Mouse (Mus musculus) ES-Bruce4 (cell line): ENCODE measurements around the gene Riok1. TPM values are rescaled to one million over a fixed set of nuclear protein-coding genes. Genes with fewer than 3 reads are reported as not detected.
A peak's percentile ranks its signal among the peaks of the same experiment; 100 is the strongest.

Experiments
- H3K27ac ChIP-seq: 2 replicates; pipeline ENCODE4 v1.5.1; 2012; ENCODE audit warnings: low read length, inconsistent platforms; ENCODE audit not compliant: insufficient read depth
- H3K27me3 ChIP-seq: 2 replicates; pipeline ENCODE4 v1.6.1; 2012; ENCODE audit warnings: mild to moderate bottlenecking, low read length, inconsistent platforms; ENCODE audit not compliant: control insufficient read depth, poor library complexity, insufficient read depth, severe bottlenecking
- H3K36me3 ChIP-seq: 2 replicates; pipeline ENCODE4 v1.6.1; 2012; ENCODE audit warnings: inconsistent platforms, mild to moderate bottlenecking, low read length, moderate library complexity; ENCODE audit not compliant: control insufficient read depth, poor library complexity, insufficient read depth, severe bottlenecking
- H3K4me1 ChIP-seq: one replicate; pipeline ENCODE4 v1.8.1; 2011; ENCODE audit warnings: low read length; ENCODE audit not compliant: control insufficient read depth, insufficient read depth
- H3K4me3 ChIP-seq: 2 replicates; pipeline ENCODE4 v1.5.1; 2011; ENCODE audit warnings: low read depth, mild to moderate bottlenecking, low read length
- H3K9ac ChIP-seq: 2 replicates; pipeline ENCODE4 v1.6.1; 2012; ENCODE audit warnings: low read depth, mild to moderate bottlenecking, inconsistent platforms; ENCODE audit not compliant: poor library complexity, severe bottlenecking
- H3K9me3 ChIP-seq: replicated peaks from 2 replicates; pipeline ENCODE4 v1.6.1; 2012; ENCODE audit warnings: mild to moderate bottlenecking, low read length, inconsistent platforms; ENCODE audit not compliant: control insufficient read depth, poor library complexity, insufficient read depth, severe bottlenecking
- CTCF ChIP-seq: IDR thresholded peaks from one replicate; pipeline ENCODE4 v1.8.1; 2011; ENCODE audit warnings: low read depth, low read length
- EP300 ChIP-seq: IDR thresholded peaks from 2 replicates; pipeline ENCODE4 v1.6.1; 2011; ENCODE audit warnings: low read depth, low read length; ENCODE audit not compliant: insufficient read depth
- POLR2A ChIP-seq: IDR thresholded peaks from one replicate; pipeline ENCODE4 v1.8.1; 2011; ENCODE audit warnings: low read length; ENCODE audit not compliant: insufficient read depth
- polyA plus RNA-seq: library from polyadenylated mRNA; stranded (reverse); fragments of >200 nt; gene quantifications from 2 replicates; pipeline ENCODE4 v1.2.4, GENCODE M21; 2011; ENCODE audit warnings: low read depth; ENCODE audit not compliant: missing spikeins, insufficient read depth, insufficient read length

Gene Riok1
- polyA plus RNA-seq, 1 experiment = 47.5 TPM

- Histone ChIP-seq H3K4me3 (no peak overlapping the region), H3K4me1 (no peaks in the 10 kb centered on the region), H3K27ac (no peak overlapping the region), H3K9me3 (no peaks in the 10 kb centered on the region), H3K27me3 (no peaks in the 10 kb centered on the region), H3K9ac (no peak overlapping the region), H3K36me3 (no peaks in the 10 kb centered on the region)
- TF ChIP-seq POLR2A (no peak), CTCF (no peak), EP300 (no peak)
Measured at GRCm38 (mm10) chr13:38012436-38012835, 24.4 kb upstream of the Riok1 start.

- H3K4me1 ChIP-seq = no peaks in the 10 kb centered on the region
- no peak overlapping the region for H3K9ac ChIP-seq
- H3K9me3 ChIP-seq = no peaks in the 10 kb centered on the region; the same call in 1 of the 2 replicates
- H3K27me3 ChIP-seq = no peaks in the 10 kb centered on the region
- H3K36me3 ChIP-seq = no peaks in the 10 kb centered on the region
- H3K27ac ChIP-seq = no peak overlapping the region
- no peak overlapping the region for H3K4me3 ChIP-seq
- TF ChIP-seq EP300 (no peak), POLR2A (no peak), CTCF (no peak)
Measured at GRCm38 (mm10) chr13:38015591-38015990, 21.2 kb upstream of the Riok1 start.

GRCm38 (mm10) chr13:38018791-38019190 lies 18.0 kb upstream of the Riok1 start:
- no peaks in the 10 kb centered on the region for H3K36me3 ChIP-seq
- no peaks in the 10 kb centered on the region; the same call in 1 of the 2 replicates for H3K9me3 ChIP-seq
- no peak for TF ChIP-seq POLR2A
- no peak for TF ChIP-seq CTCF
- TF ChIP-seq EP300 = no peak
- no peak overlapping the region for H3K27ac ChIP-seq
- H3K27me3 ChIP-seq = peaks cover 4% of the 10 kb centered on the region; the same call in 1 of the 2 replicates
- no peak overlapping the region for H3K4me3 ChIP-seq
- no peak overlapping the region for H3K9ac ChIP-seq
- no peaks in the 10 kb centered on the region for H3K4me1 ChIP-seq

- TF ChIP-seq EP300 (no peak), CTCF (peak; percentile 73)
Measured at GRCm38 (mm10) chr13:38025874-38026273, 10.9 kb upstream of the Riok1 start.

GRCm38 (mm10) chr13:38027618-38028248 lies 9.1 kb upstream of the Riok1 start:
- Histone ChIP-seq H3K9ac (no peak overlapping the region), H3K9me3 (no peaks in the 10 kb centered on the region), H3K27me3 (peaks cover under 1% of the 10 kb centered on the region; the same call in 1 of the 2 replicates), H3K27ac (no peak overlapping the region), H3K4me3 (no peak overlapping the region), H3K4me1 (no peaks in the 10 kb centered on the region), H3K36me3 (no peaks in the 10 kb centered on the region)
- TF ChIP-seq POLR2A (no peak), EP300 (no peak), CTCF (no peak)

More at GRCm38 (mm10) chr13:38025874-38026273, 10.9 kb upstream of the Riok1 start:
- peaks cover 4% of the 10 kb centered on the region; the same call in 1 of the 2 replicates for H3K27me3 ChIP-seq
- no peak overlapping the region for H3K9ac ChIP-seq
- no peaks in the 10 kb centered on the region for H3K9me3 ChIP-seq
- no peak overlapping the region for H3K4me3 ChIP-seq
- no peaks in the 10 kb centered on the region for H3K4me1 ChIP-seq
- H3K27ac ChIP-seq = no peak overlapping the region
- H3K36me3 ChIP-seq = no peaks in the 10 kb centered on the region

GRCm38 (mm10) chr13:38028407-38028806 lies 8.4 kb upstream of the Riok1 start:
- H3K4me1 ChIP-seq = no peaks in the 10 kb centered on the region
- H3K9ac ChIP-seq = no peak overlapping the region
- H3K27ac ChIP-seq = no peak overlapping the region
- H3K9me3 ChIP-seq = no peaks in the 10 kb centered on the region
- no peak overlapping the region for H3K4me3 ChIP-seq
- TF ChIP-seq POLR2A (no peak), CTCF (no peak)
- H3K36me3 ChIP-seq = no peaks in the 10 kb centered on the region
- H3K27me3 ChIP-seq = no peaks in the 10 kb centered on the region
